Mouse (Mus musculus): Measurements from ENCODE around the gene Cldn34a. TPM values are rescaled to one million over a fixed set of nuclear protein-coding genes. Genes with fewer than 3 reads are reported as not detected.

Cldn34a gene
- not detected in 2 replicates for polyA plus RNA-seq (2015; fragmentation: Nextera tagmentation; extraction: Ambion mirVana)

GRCm38 (mm10) chrX:152563034-152563433 is at the start of gene Cldn34a:
TSS of gene Cldn34a (plus strand) at chrX:152563334.

Other genes with a start within 250 kb of the Cldn34a start
- 6.5 and 7.1 TPM in 2 replicates for gene Kantr, start 235.8 kb upstream of the Cldn34a start, polyA plus RNA-seq (2015; fragmentation: Nextera tagmentation; extraction: Ambion mirVana)
- 11.5 and 14.8 TPM in 2 replicates for gene Tspyl2, start 220.9 kb upstream of the Cldn34a start, polyA plus RNA-seq (2015; fragmentation: Nextera tagmentation; extraction: Ambion mirVana)
- gene Gpr173, start 194.6 kb upstream of the Cldn34a start, polyA plus RNA-seq (2015; fragmentation: Nextera tagmentation; extraction: Ambion mirVana), result 2.1 and 2.7 TPM in 2 replicates
- gene Shroom2, start 206.1 kb downstream of the Cldn34a start, polyA plus RNA-seq (2015; fragmentation: Nextera tagmentation; extraction: Ambion mirVana), result 2.3 and 2.7 TPM in 2 replicates
- 0.12 and 0.13 TPM in 2 replicates for gene Gpr143, start 218.6 kb downstream of the Cldn34a start, polyA plus RNA-seq (2015; fragmentation: Nextera tagmentation; extraction: Ambion mirVana)

All from urinary bladder, postnatal 0 days (tissue).